8 mouse cellular contexts compared by ENCODE assay signal in genomic region chr16:72995251-72995954, GRCm38 (mm10).
DNase-seq lines count a peak whose midpoint lies in the region; ATAC-seq and TF ChIP-seq lines count a peak whose summit lies in the region.

No protein-coding gene starts in this region.

- peaks cover 3% of the 10 kb centered on the region; the same call in 1 of the 2 replicates for H3K4me1 ChIP-seq in intestine, postnatal 0 days (replicated peaks; ENCODE audit: control insufficient read depth, insufficient read depth, low read length)
- H3K4me1 ChIP-seq in intestine, embryonic 16.5 days (ENCODE audit: control insufficient read depth, insufficient read depth, low read length): peaks cover 3% of the 10 kb centered on the region; the same call in 1 of the 2 replicates
- H3K4me1 ChIP-seq in midbrain, embryonic 16.5 days (ENCODE audit: control insufficient read depth, insufficient read depth, low read length): peaks cover 11% of the 10 kb centered on the region

- no peak overlapping the region for H3K4me3 ChIP-seq in intestine, postnatal 0 days (ENCODE audit: low read depth, low read length)
- H3K4me3 ChIP-seq in intestine, embryonic 16.5 days (ENCODE audit: low read length): no peak overlapping the region
- no peak overlapping the region for H3K4me3 ChIP-seq in midbrain, embryonic 16.5 days (ENCODE audit: low read depth, low read length)

- CTCF ChIA-PET in Patski (lab: Charles Lee): interaction anchor here (1.0 to 1.1 kb wide), 2 partner anchors 9 to 16 kb away, joined by 3 read pairs; no protein-coding TSS in a partner anchor

- no peaks in the 10 kb centered on the region for H3K36me3 ChIP-seq in intestine, postnatal 0 days (ENCODE audit: control insufficient read depth, insufficient read depth)
- H3K36me3 ChIP-seq in intestine, embryonic 16.5 days (ENCODE audit: control insufficient read depth, insufficient read depth, low read length): no peaks in the 10 kb centered on the region
- peaks cover 2% of the 10 kb centered on the region; the same call in 1 of the 2 replicates for H3K36me3 ChIP-seq in midbrain, embryonic 16.5 days (ENCODE audit: control insufficient read depth, insufficient read depth, low read length)

- H3K4me2 ChIP-seq in intestine, postnatal 0 days (replicated peaks; ENCODE audit: low read depth): no peak overlapping the region
- no peak overlapping the region for H3K4me2 ChIP-seq in intestine, embryonic 16.5 days (ENCODE audit: low read depth, low read length)
- peak overlapping the region; percentile 35 for H3K4me2 ChIP-seq in midbrain, embryonic 16.5 days (ENCODE audit: low read length)

- in situ Hi-C loops in Patski (cut with MboI; ENCODE audit: low pct_unique_long_range_greater_than_20kb): loop anchor here (25.0 kb wide), 2 partner anchors 1417 to 1817 kb away; partner anchors contain the start of gene Robo2

- H3K27me3 ChIP-seq in intestine, postnatal 0 days (replicated peaks; ENCODE audit: control insufficient read depth, insufficient read depth, low read length): no peaks in the 10 kb centered on the region
- no peaks in the 10 kb centered on the region for H3K27me3 ChIP-seq in intestine, embryonic 16.5 days (replicated peaks; ENCODE audit: control insufficient read depth, insufficient read depth, low read length)
- peaks cover 13% of the 10 kb centered on the region for H3K27me3 ChIP-seq in Patski
- H3K27me3 ChIP-seq in midbrain, embryonic 16.5 days (ENCODE audit: control insufficient read depth, insufficient read depth, low read depth, low read length): no peaks in the 10 kb centered on the region

- POLR2A ChIA-PET in Patski (lab: Charles Lee): no interaction called here

- ATAC-seq in intestine, postnatal 0 days: no peak
- ATAC-seq in intestine, embryonic 16.5 days: no peak
- no peak for ATAC-seq in Patski
- no peak for ATAC-seq in midbrain, embryonic 16.5 days
- no peak for ATAC-seq in megakaryocyte, adult 5-6 weeks (ENCODE audit: poor library complexity, severe bottlenecking)

- no peak overlapping the region for H3K9ac ChIP-seq in intestine, postnatal 0 days (ENCODE audit: low read depth, low read length)
- H3K9ac ChIP-seq in intestine, embryonic 16.5 days (ENCODE audit: low read depth, low read length): no peak overlapping the region
- H3K9ac ChIP-seq in midbrain, embryonic 16.5 days (ENCODE audit: low read depth, low read length): peak overlapping the region; percentile 44; the same call in 1 of the 2 replicates

- intact Hi-C loops in heart, postnatal 14 days (cut with DNase I): loop anchor here (2.0 to 10.0 kb wide), 2 partner anchors 1415 to 1809 kb away; partner anchors contain the start of gene Robo2

- WGBS in intestine, postnatal 0 days: 25% methylated on average over 8 of the region's 8 CpGs
- 26% methylated on average over 8 of the region's 8 CpGs for WGBS in intestine, embryonic 16.5 days
- WGBS in midbrain, embryonic 16.5 days: 13% methylated on average over 8 of the region's 8 CpGs

- peak; percentile 89 for TF ChIP-seq CTCF in intestine, postnatal 0 days (IDR thresholded peaks at IDR 0.05; ENCODE audit: low read depth)
- TF ChIP-seq CTCF in Patski (IDR thresholded peaks at IDR 0.05): peak; percentile 68

- DNase-seq in Patski (ENCODE audit: low read depth, low spot score): no peak
- DNase-seq in embryo, embryonic 10.5 days (ENCODE audit: low spot score): peak; percentile 82
- DNase-seq in heart, postnatal 14 days: peak; percentile 16 to 61
- peak; percentile 69 to 70 for DNase-seq in left cerebral cortex, adult 18-20 months (ENCODE audit: low spot score in 2 of 2)

- H3K27ac ChIP-seq in intestine, postnatal 0 days (ENCODE audit: low read depth, low read length): no peak overlapping the region
- H3K27ac ChIP-seq in intestine, embryonic 16.5 days (ENCODE audit: low read length): no peak overlapping the region
- peak overlapping the region; percentile 69 for H3K27ac ChIP-seq in midbrain, embryonic 16.5 days (ENCODE audit: low read length)

- no peaks in the 10 kb centered on the region for H3K9me3 ChIP-seq in intestine, postnatal 0 days (ENCODE audit: control insufficient read depth)
- no peaks in the 10 kb centered on the region for H3K9me3 ChIP-seq in intestine, embryonic 16.5 days (ENCODE audit: control insufficient read depth, low read length)
- no peaks in the 10 kb centered on the region for H3K9me3 ChIP-seq in midbrain, embryonic 16.5 days (replicated peaks; ENCODE audit: control insufficient read depth, low read length, poor library complexity, severe bottlenecking)
